Mouse (Mus musculus) lung, embryonic 14.5 days (tissue): Measurements from ENCODE around the gene Gm17535. TPM values are rescaled to one million over a fixed set of nuclear protein-coding genes. Genes with fewer than 3 reads are reported as not detected.
"Not testable (repeated sequence)": the region's sequence is repeated elsewhere in the genome, so short reads cannot be mapped to it uniquely, and the experiment has no call there.

Experiments
- ATAC-seq: fragments of 200-750 bp; cut with Nextera tagmentation; 2 replicates; pipeline ENCODE4 v1.8.0; 2017; ENCODE audit warnings: mild to moderate bottlenecking, moderate TSS enrichment, moderate library complexity; ENCODE audit not compliant: insufficient read depth
- DNase-seq: peaks from one replicate; pipeline ENCODE4 v3.0.0-alpha.2; 2015
- H3K27ac ChIP-seq: fragments of 300-500 bp; sonication (generic); 2 replicates; pipeline ENCODE4 v1.5.1; 2014; ENCODE audit warnings: low read depth, mild to moderate bottlenecking, moderate library complexity
- H3K27me3 ChIP-seq: fragments of 300-500 bp; sonication (generic); 2 replicates; pipeline ENCODE4 v1.6.1; 2014; ENCODE audit warnings: low read length, control low read depth; ENCODE audit not compliant: insufficient read depth
- H3K36me3 ChIP-seq: fragments of 300-500 bp; sonication (generic); 2 replicates; pipeline ENCODE4 v1.6.1; 2014; ENCODE audit warnings: control low read depth; ENCODE audit not compliant: insufficient read depth
- H3K4me1 ChIP-seq: fragments of 300-500 bp; sonication (generic); 2 replicates; pipeline ENCODE4 v1.6.1; 2014; ENCODE audit warnings: antibody characterized with exemption, control low read depth; ENCODE audit not compliant: insufficient read depth
- H3K4me2 ChIP-seq: fragments of 300-500 bp; sonication (generic); 2 replicates; pipeline ENCODE4 v1.6.1; 2014; ENCODE audit warnings: mild to moderate bottlenecking
- H3K4me3 ChIP-seq: fragments of 300-500 bp; sonication (generic); 2 replicates; pipeline ENCODE4 v1.5.1; 2014; ENCODE audit warnings: low read depth, low read length
- H3K9ac ChIP-seq: fragments of 300-500 bp; sonication (generic); 2 replicates; pipeline ENCODE4 v1.6.1; 2014
- H3K9me3 ChIP-seq: fragments of 300-500 bp; sonication (generic); 2 replicates; pipeline ENCODE4 v1.6.1; 2016; ENCODE audit warnings: low read depth, low read length, control low read depth
- WGBS: fragments of 180-500 bp; shearing (Covaris S2); extraction: QIAGEN DNeasy Blood & Tissue Kit; methylation state at CpG from one replicate; pipeline ENCODE4 v1.1.7; 2014; 5-methylcytosine and 5-hydroxymethylcytosine counted together
- polyA plus RNA-seq: library from polyadenylated mRNA; unstranded; fragments of >200 nt; fragmentation: Nextera tagmentation; extraction: Ambion mirVana; gene quantifications from 2 replicates; pipeline ENCODE4 v1.2.1, GENCODE M21; 2014

The Gm17535 gene
- not detected in 2 replicates for polyA plus RNA-seq

DNA sequence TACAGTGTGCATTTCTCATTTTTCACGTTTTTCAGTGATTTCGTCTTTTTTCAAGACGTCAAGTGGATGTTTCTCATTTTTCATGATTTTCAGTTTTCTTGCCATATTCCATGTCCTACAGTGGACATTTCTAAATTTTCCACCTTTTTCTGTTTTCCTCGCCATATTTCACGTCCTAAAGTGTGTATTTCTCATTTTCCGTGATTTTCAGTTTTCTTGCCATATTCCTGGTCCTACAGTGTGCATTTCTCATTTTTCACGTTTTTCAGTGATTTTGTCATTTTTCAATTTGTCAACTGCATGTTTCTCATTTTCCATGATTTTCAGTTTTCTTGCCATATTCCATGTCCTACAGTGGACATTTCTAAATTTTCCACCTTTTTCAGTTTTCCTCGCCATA, at the start of gene Gm17535:
Gene Gm17535 (plus strand): TSS at position 301 of the 400 bp plus-strand sequence.
- H3K4me1 ChIP-seq, H3K9me3 ChIP-seq, H3K4me3 ChIP-seq, H3K4me2 ChIP-seq, ATAC-seq, H3K36me3 ChIP-seq, H3K27me3 ChIP-seq, H3K27ac ChIP-seq, DNase-seq, H3K9ac ChIP-seq: not testable (repeated sequence)
- WGBS: no CpG with 5 or more reads among the region's 8 CpGs

DNA sequence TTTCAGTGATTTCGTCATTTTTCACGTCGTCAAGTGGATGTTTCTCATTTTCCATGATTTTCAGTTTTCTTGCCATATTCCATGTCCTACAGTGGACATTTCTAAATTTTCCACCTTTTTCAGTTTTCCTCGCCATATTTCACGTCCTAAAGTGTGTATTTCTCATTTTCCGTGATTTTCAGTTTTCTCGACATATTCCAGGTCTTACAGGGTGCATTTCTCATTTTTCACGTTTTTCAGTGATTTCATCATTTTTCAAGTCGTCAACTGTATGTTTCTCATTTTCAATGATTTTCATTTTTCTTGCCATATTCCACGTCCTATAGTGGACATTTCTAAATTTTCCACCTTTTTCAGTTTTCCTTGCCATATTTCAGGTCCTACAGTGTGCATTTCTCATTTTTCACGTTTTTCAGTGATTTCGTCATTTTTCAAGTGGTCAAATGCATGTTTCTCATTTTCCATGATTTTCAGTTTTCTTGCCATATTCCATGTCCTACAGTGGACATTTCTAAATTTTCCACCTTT, 33.9 kb upstream of the Gm17535 start, which contains the start of gene Gm10722:
Gene Gm10722 (plus strand): TSS at position 478 of the 528 bp plus-strand sequence.
- peak; percentile 55 for DNase-seq
- 70% methylated on average over 12 of the region's 12 CpGs for WGBS
- not testable (repeated sequence) for ATAC-seq

DNA sequence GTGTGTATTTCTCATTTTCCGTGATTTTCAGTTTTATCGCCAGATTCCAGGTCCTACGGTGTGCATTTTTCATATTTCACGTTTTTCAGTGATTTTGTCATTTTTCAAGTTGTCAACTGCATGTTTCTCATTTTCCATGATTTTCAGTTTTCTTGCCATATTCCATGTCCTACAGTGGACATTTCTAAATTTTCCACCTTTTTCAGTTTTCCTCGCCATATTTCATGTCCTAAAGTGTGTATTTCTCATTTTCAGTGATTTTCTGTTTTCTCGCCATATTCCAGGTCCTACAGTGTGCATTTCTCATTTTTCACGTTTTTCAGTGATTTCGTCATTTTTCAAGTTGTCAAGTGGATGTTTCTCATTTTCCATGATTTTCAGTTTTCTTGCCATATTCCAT, 33.4 kb upstream of the Gm17535 start:
- not testable (repeated sequence) for H3K36me3 ChIP-seq, H3K9me3 ChIP-seq, H3K4me2 ChIP-seq, H3K4me1 ChIP-seq, DNase-seq, H3K9ac ChIP-seq, H3K27ac ChIP-seq, H3K4me3 ChIP-seq, ATAC-seq, H3K27me3 ChIP-seq
- WGBS: 64% methylated on average over 8 of the region's 8 CpGs

More for the DNA sequence above, 33.9 kb upstream of the Gm17535 start, which contains the start of gene Gm10722:
- not testable (repeated sequence) for H3K4me3 ChIP-seq, H3K36me3 ChIP-seq, H3K9ac ChIP-seq, H3K27me3 ChIP-seq, H3K27ac ChIP-seq, H3K4me2 ChIP-seq, H3K9me3 ChIP-seq, H3K4me1 ChIP-seq

DNA sequence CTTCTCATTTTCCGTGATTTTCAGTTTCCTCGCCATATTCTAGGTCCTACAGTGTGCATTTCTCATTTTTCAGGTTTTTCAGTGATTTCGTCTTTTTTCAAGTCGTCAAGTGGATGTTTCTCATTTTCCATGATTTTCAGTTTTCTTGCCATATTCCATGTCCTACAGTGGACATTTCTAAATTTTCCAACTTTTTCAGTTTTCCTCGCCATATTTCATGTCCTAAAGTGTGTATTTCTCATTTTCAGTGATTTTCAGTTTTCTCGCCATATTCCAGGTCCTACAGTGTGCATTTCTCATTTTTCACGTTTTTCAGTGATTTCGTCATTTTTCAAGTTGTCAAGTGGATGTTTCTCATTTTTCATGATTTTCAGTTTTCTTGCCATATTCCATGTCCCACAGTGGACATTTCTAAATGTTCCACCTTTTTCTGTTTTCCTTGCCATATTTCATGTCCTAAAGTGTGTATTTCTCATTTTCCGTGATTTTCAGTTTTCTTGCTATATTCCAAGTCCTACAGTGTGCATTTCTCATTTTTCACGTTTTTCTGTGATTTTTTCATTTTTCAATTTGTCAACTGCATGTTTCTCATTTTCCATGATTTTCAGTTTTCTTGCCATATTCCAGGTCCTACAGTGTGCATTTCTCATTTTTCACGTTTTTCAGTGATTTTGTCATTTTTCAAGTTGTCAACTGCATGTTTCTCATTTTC, 32.3 kb upstream of the Gm17535 start:
- 58% methylated on average over 8 of the region's 11 CpGs for WGBS
- not testable (repeated sequence) for H3K27me3 ChIP-seq, H3K4me3 ChIP-seq, H3K4me2 ChIP-seq, H3K27ac ChIP-seq, H3K36me3 ChIP-seq, H3K4me1 ChIP-seq, H3K9me3 ChIP-seq, H3K9ac ChIP-seq
- peak; percentile 87 for ATAC-seq
- DNase-seq: peak; percentile 53

DNA sequence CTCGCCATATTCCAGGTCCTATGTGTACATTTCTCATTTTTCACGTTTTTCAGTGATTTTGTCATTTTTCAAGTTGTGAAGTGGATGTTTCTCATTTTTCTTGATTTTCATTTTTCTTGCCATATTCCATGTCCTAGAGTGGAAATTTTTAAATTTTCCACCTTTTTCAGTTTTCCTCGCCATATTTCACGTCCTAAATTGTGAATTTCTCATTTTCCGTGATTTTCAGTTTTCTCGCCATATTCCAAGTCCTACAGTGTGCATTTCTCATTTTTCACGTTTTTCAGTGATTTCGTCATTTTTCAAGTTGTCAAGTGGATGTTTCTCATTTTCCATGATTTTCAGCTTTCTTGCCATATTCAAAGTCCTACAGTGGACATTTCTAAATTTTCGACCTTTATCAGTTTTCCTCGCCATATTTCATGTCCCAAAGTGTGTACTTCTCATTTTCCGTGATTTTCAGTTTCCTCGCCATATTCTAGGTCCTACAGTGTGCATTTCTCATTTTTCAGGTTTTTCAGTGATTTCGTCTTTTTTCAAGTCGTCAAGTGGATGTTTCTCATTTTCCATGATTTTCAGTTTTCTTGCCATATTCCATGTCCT, 31.5 kb upstream of the Gm17535 start, which contains the start of gene Gm11168:
Gene Gm11168 (plus strand): TSS at position 553 of the 603 bp plus-strand sequence.
- not testable (repeated sequence) for H3K36me3 ChIP-seq, H3K9me3 ChIP-seq, H3K4me1 ChIP-seq, H3K4me2 ChIP-seq, H3K27me3 ChIP-seq, ATAC-seq, H3K4me3 ChIP-seq, H3K27ac ChIP-seq, H3K9ac ChIP-seq, DNase-seq
- 66% methylated on average over 6 of the region's 14 CpGs for WGBS

DNA sequence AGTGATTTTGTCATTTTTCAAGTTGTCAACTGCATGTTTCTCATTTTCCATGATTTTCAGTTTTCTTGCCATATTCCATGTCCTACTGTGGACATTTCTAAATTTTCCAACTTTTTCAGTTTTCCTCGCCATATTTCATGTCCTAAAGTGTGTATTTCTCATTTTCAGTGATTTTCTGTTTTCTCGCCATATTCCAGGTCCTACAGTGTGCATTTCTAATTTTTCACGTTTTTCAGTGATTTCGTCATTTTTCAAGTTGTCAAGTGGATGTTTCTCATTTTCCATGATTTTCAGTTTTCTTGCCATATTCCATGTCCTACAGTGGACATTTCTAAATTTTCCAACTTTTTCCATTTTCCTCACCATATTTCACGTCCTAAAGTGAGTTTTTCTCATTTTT, 28.2 kb upstream of the Gm17535 start:
- not testable (repeated sequence) for H3K27ac ChIP-seq, H3K36me3 ChIP-seq, H3K4me3 ChIP-seq, DNase-seq, ATAC-seq, H3K27me3 ChIP-seq, H3K9me3 ChIP-seq, H3K4me2 ChIP-seq, H3K4me1 ChIP-seq, H3K9ac ChIP-seq
- 80% methylated on average over 1 of the region's 5 CpGs for WGBS

DNA sequence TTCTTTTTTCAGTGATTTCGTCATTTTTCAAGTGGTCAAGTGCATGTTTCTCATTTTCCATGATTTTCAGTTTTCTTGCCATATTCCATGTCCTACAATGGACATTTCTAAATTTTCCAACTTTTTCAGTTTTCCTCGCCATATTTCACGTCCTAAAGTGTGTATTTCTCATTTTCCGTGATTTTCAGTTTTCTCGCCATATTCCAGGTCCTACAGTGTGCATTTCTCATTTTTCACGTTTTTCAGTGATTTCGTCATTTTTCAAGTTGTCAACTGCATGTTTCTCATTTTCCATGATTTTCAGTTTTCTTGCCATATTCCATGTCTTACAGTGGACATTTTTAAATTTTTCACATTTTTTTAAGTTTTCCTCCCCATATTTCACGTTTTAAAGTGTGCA, 27.8 kb upstream of the Gm17535 start:
- H3K4me3 ChIP-seq, H3K27me3 ChIP-seq, H3K9ac ChIP-seq, H3K9me3 ChIP-seq, H3K27ac ChIP-seq, H3K4me1 ChIP-seq, H3K4me2 ChIP-seq, DNase-seq, H3K36me3 ChIP-seq: not testable (repeated sequence)
- 66% methylated on average over 8 of the region's 8 CpGs for WGBS
- ATAC-seq: peak; percentile 68

DNA sequence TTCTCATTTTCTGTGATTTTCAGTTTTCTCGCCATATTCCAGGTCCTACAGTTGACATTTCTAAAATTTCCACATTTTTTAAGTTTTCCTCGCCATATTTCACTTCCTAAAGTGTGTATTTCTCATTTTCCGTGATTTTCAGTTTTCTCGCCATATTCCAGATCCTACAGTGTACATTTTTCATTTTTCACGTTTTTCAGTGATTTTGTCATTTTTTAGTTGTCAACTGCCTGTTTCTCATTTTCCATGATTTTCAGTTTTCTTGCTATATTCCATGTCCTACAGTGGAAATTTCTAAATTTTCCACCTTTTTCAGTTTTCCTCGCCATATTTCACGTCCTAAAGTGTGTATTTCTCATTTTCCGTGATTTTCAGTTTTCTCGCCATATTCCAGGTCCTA, 27.1 kb upstream of the Gm17535 start:
- not testable (repeated sequence) for H3K4me3 ChIP-seq, H3K9ac ChIP-seq, H3K27ac ChIP-seq, H3K4me2 ChIP-seq, H3K27me3 ChIP-seq, H3K4me1 ChIP-seq, H3K9me3 ChIP-seq, H3K36me3 ChIP-seq, ATAC-seq
- 74% methylated on average over 7 of the region's 9 CpGs for WGBS
- DNase-seq: peak; percentile 35

DNA sequence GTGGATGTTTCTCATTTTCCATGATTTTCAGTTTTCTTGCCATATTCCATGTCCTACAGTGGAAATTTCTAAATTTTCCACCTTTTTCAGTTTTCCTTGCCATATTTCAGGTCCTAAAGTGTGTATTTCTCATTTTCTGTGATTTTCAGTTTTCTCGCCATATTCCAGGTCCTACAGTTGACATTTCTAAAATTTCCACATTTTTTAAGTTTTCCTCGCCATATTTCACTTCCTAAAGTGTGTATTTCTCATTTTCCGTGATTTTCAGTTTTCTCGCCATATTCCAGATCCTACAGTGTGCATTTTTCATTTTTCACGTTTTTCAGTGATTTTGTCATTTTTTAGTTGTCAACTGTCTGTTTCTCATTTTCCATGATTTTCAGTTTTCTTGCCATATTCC, 25.1 kb upstream of the Gm17535 start:
- not testable (repeated sequence) for H3K27me3 ChIP-seq, H3K4me1 ChIP-seq, H3K27ac ChIP-seq, DNase-seq, ATAC-seq, H3K4me3 ChIP-seq, H3K9me3 ChIP-seq, H3K9ac ChIP-seq, H3K36me3 ChIP-seq, H3K4me2 ChIP-seq
- no CpG with 5 or more reads among the region's 5 CpGs for WGBS

DNA sequence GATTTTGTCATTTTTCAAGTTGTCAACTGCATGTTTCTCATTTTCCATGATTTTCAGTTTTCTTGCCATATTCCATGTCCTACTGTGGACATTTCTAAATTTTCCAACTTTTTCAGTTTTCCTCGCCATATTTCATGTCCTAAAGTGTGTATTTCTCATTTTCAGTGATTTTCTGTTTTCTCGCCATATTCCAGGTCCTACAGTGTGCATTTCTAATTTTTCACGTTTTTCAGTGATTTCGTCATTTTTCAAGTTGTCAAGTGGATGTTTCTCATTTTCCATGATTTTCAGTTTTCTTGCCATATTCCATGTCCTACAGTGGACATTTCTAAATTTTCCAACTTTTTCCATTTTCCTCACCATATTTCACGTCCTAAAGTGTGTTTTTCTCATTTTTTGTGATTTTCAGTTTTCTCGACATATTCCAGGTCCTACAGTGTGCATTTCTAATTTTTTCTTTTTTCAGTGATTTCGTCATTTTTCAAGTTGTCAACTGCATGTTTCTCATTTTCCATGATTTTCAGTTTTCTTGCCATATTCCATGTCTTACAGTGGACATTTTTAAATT, 22.3 kb upstream of the Gm17535 start:
- H3K4me3 ChIP-seq, H3K9ac ChIP-seq, ATAC-seq, DNase-seq, H3K36me3 ChIP-seq, H3K27ac ChIP-seq, H3K27me3 ChIP-seq, H3K9me3 ChIP-seq, H3K4me1 ChIP-seq, H3K4me2 ChIP-seq: not testable (repeated sequence)
- WGBS: 83% methylated on average over 2 of the region's 7 CpGs
